Mouse (Mus musculus): ENCODE data around the gene Cilp2. TPM values are rescaled to one million over a fixed set of nuclear protein-coding genes. Genes with fewer than 3 reads are reported as not detected.

Gene Cilp2
- total RNA-seq, 4 experiments from 2014 or later = 0.54 to 0.79 (median 0.65) TPM

GRCm38 (mm10) chr8:69874654-69875053, 12.8 kb downstream of the Cilp2 start:
- no peak for DNase-seq (ENCODE audit: low spot score in 2 of 2)

DNA sequence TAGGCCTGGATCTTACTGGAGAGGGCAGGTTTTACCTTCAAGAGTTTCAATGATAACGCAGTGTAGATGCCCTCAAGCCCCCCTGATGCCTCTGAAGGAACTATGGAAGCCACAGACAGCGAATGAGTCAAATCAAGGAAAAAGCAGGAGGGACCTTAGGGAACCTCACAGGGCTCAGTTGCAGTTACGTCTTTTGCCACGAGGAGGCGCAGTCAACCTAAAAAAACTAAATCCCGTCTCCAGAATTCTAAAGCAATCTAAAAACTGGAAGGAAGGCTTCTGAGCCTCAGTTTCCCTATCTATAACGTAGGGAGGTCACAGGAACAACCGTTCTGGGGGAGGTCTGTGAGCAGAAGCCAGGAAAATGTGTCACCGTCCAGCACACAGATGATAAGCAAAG, 13.3 kb downstream of the Cilp2 start:
- DNase-seq (ENCODE audit: low spot score in 2 of 2) = peak in 1 of 2 experiments; percentile 79

GRCm38 (mm10) chr8:69870907-69871306, 16.6 kb downstream of the Cilp2 start:
- no peak for DNase-seq (ENCODE audit: low spot score in 2 of 2)

DNA sequence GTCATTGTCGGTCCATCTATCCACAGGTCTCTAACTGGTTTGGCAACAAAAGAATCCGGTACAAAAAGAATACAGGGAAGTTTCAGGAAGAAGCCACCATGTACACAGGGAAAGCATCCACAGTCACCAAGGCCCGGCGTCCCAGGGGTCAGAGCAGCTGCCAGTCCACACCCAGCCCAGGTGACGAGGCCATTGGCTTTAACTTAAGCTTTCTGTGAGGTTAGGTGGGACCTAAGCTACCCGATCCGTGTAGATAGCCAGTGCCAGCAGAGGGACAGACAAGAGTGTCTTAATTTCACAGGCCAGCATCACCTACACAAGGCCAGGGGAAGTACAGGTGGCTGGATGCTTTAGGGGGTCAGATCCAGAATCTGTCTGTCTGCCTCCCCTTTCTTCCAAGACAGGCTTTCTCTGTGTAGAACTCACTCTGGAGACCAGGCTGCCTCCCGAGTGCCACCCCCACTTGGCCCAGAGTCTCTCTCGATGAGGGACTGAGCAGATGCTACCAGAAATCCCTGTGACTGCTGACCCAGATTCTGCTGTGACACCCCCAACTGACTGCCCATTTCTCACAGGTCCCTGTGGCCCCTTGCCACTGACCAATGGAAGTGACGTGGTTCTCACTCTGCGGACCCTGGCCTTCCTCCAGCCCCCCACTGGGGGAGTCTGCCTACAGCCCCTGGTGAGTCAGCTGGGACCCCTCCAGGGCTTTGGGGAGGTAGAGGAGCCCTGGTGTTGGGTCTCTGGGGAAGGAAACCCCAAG, 17.3 kb downstream of the Cilp2 start:
- DNase-seq (ENCODE audit: low spot score in 2 of 2) = no peak

GRCm38 (mm10) chr8:69867696-69868326, 19.7 kb downstream of the Cilp2 start:
- no peak for DNase-seq (ENCODE audit: low spot score in 2 of 2)

GRCm38 (mm10) chr8:69864180-69864579, 23.3 kb downstream of the Cilp2 start:
- no peak for DNase-seq (ENCODE audit: low spot score in 2 of 2)

- no peak for DNase-seq (ENCODE audit: low spot score in 2 of 2)
Observed at GRCm38 (mm10) chr8:69863387-69864020, 24.0 kb downstream of the Cilp2 start.

DNA sequence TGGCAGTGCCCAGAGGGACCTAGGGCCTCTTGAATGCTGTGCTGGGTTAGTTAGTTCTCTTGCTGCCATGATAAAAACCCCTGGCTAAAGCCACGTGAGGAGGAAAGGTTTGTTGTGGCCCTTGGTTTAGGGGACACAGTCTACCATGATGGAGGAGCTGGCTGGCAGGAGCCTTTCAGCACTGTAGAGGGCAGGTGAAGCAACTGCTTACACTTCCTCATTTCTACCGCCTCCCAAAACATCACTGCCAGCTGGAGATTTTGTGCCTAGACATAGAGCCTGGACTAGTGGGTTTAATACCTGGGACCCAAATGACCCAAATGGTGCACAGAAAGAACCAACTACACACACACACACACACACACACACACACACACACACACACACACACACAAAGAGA, 26.2 kb downstream of the Cilp2 start:
- DNase-seq (ENCODE audit: low spot score in 2 of 2) = no peak

- DNase-seq (ENCODE audit: low spot score in 2 of 2) = no peak
Observed at GRCm38 (mm10) chr8:69860807-69861206, 26.7 kb downstream of the Cilp2 start.

- no peak for DNase-seq (ENCODE audit: low spot score in 2 of 2)
Observed at GRCm38 (mm10) chr8:69853869-69854268, 33.6 kb downstream of the Cilp2 start.

GRCm38 (mm10) chr8:69850926-69851506, 36.5 kb downstream of the Cilp2 start:
- no peak for DNase-seq (ENCODE audit: low spot score in 2 of 2)

DNA sequence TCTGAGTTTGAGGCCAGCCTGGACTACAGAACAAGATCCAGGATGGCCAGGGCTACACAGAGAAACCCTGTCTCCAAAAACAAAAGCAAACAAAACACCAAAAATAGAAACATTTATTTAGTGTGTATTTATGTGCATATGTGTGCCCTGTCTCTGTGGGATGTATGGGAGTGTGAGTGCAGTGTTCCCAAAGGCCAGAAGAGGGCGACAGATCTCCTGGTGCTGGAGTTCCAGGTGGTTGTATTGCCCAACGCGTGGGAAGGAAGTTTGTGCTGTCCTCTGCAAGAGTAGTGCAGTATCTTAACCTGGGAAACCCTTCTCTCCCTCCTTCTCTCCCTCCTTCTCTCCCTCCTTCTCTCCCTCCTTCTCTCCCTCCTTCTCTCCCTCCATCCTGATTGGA, 37.6 kb downstream of the Cilp2 start:
- DNase-seq (ENCODE audit: low spot score in 2 of 2) = no peak

DNA sequence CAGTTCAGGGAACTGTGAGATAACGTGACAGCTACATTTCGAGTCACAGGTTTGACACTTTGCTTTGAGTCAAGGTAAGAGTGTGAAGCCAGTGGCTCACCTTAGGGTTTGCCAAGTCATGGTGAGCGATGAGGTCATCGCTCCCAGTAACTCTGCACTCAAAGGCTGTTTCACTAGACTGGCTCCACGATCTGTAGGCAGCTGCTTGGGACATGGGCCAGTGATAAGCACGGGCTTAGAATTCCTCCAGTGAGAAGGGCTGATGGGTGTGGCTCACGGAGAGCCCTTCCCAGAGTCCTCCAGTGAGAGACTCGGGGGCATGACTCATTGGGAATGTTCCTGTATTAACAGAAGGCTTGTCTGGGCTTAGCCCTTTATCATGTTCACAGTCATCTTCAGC, 38.5 kb downstream of the Cilp2 start:
- no peak for DNase-seq (ENCODE audit: low spot score in 2 of 2)

DNA sequence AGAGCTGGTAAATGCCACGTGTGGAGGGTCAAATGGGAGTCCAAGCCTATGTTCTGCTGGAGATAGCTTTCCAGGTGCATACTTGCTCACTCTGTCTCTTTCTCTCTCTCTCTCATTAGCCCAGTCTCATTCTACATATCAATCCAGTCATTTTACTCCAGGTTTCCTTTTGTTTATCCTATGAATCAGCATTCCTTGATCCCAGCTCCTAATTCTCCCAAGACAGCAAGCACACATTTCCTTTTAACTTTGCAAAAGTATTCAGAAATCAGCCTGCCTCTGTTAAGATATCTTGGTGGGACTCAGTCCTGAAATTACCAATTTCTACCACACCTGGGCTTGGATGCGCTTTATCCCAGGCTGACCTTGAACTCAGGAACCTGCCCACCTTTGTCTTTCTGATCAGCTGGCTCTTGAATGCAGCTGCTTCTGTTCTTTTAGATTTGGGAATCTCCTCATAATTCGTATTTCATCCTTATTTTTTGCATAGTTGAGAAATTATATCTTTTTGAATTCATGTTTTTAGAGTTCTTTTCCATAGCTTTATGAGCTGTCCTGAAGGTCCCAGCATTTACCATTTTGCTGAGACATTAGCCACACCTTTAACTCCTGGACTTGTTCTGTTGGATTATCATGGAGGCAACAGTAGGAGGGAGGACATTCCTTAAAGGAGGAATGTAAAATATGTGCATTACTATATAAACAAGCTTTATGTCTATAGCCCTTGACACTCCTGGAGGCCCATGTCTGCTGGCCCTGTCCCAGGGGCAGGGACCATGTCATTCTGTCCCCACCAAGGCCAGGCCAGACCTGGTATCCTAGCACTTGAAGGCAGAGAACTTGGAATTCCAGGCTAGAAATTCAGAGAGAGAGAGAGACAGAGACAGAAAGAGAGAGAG, 40.1 kb downstream of the Cilp2 start:
- DNase-seq (ENCODE audit: low spot score in 2 of 2) = no peak

DNA sequence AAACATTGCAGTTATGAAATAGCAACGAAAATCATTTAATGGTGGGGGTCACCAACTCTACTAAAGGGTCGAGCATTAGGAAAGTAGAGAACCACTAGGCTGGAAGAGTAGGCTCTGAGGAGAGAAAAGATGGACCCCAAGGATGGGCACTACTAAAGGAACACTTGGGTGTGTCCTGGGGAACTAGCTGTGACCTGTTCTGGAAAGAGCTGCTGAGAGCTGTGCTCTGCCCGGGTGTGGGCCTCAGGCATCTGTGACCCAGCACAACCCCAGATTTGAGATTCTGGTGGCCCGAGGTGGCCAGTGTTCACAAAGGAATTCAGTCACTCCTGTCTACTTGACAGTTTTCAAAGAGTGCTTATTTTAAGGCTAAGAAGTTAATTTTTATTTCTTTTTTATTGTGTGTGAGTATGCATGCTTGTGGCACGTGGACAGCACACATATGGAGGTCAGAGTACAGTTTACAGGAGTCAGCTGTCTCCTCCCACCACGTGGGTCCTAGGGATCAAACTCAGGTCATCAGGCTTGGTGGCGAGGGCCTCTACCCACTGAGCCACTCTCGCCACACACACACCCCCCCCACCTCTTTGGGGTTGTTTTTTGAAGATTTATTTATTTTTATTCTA, 50.3 kb downstream of the Cilp2 start:
- DNase-seq (ENCODE audit: low spot score in 2 of 2) = no peak

DNA sequence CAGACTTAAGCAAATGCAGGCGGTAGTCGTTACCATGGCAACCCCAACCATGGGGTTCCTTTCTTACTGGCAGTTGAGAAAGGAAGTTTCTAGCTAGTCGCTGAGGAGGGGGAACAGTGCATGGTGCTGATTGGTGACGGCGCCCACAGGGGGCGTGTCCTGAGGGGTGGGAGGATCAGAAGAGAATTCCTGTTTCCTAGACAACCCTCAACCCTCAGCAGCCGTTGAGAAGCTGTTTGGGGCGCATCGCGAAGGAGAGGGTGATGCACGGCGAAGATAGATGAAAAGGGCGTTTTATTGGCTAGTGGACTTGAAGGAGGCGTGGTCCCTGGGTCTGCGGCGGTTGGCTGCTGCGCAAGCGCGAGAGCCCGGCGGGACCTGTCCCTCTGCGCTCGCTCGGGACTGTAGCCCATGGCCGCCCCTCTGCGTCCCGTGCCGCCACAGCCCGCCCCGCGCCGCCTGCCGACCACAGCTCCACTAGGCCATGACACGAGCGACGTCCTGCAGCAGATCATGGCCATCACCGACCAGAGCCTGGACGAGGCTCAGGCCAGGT, 55.1 kb downstream of the Cilp2 start, which contains the start of gene Pbx4:
Gene Pbx4 (plus strand): TSS at position 194 of the 556 bp plus-strand sequence.
- DNase-seq (ENCODE audit: low spot score in 2 of 2) = peak; percentile 83 to 98

Data from left cerebral cortex, adult 8-10 months (tissue).